Mouse (Mus musculus): ENCODE results near the gene Gm14190.
"Not testable (repeated sequence)": the region's sequence is repeated elsewhere in the genome, so short reads cannot be mapped to it uniquely, and the experiment has no call there.

Gm14190 gene

GRCm38 (mm10) chr11:99690463-99690862, at the start of gene Gm14190:
TSS of gene Gm14190 (minus strand) at chr11:99690740.
- in situ Hi-C loops (cut with MseI, MboI), result no loop called here

GRCm38 (mm10) chr11:99734190-99734589, 43.6 kb upstream of the Gm14190 start, which contains the start of gene Gm14180:
TSS of gene Gm14180 (minus strand) at chr11:99734290.
- in situ Hi-C loops (cut with MseI, MboI), result no loop called here

GRCm38 (mm10) chr11:99724061-99724460, 33.5 kb upstream of the Gm14190 start:
- in situ Hi-C loops (cut with MseI, MboI), result loop anchor here in 1 of 2 experiments (5.0 kb wide), 1 partner anchor 37 kb away; no protein-coding TSS in a partner anchor

GRCm38 (mm10) chr11:99718759-99719158, 28.2 kb upstream of the Gm14190 start:
- in situ Hi-C loops (cut with MseI, MboI), result no loop called here

GRCm38 (mm10) chr11:99685235-99685634, 5.3 kb downstream of the Gm14190 start:
- in situ Hi-C loops (cut with MseI, MboI), result loop anchor here in 1 of 2 experiments (5.0 kb wide), 1 partner anchor 37 kb away; no protein-coding TSS in a partner anchor

GRCm38 (mm10) chr11:99683481-99683880, 7.1 kb downstream of the Gm14190 start:
- in situ Hi-C loops (cut with MseI, MboI), result no loop called here

- in situ Hi-C loops (cut with MseI, MboI), result no loop called here
Measured at GRCm38 (mm10) chr11:99665860-99666259, 24.7 kb downstream of the Gm14190 start, which contains the start of gene Krtap4-6. TSS of gene Krtap4-6 (minus strand) at chr11:99665960.

GRCm38 (mm10) chr11:99662802-99663201, 27.7 kb downstream of the Gm14190 start:
- in situ Hi-C loops (cut with MseI, MboI), result no loop called here

- in situ Hi-C loops (cut with MseI, MboI), result no loop called here
Measured at GRCm38 (mm10) chr11:99659256-99659655, 31.3 kb downstream of the Gm14190 start.

- in situ Hi-C loops (cut with MseI, MboI), result not testable (repeated sequence)
Measured at GRCm38 (mm10) chr11:99658467-99659010, 32.0 kb downstream of the Gm14190 start, which contains the start of gene Gm11563. TSS of gene Gm11563 (minus strand) at chr11:99658960.

- in situ Hi-C loops (cut with MseI, MboI), result no loop called here
Measured at GRCm38 (mm10) chr11:99657051-99657450, 33.5 kb downstream of the Gm14190 start.

- in situ Hi-C loops (cut with MseI, MboI), result no loop called here
Measured at GRCm38 (mm10) chr11:99650136-99650535, 40.4 kb downstream of the Gm14190 start, which contains the start of gene Gm11555. TSS of gene Gm11555 (minus strand) at chr11:99650236.

GRCm38 (mm10) chr11:99646444-99646843, 44.1 kb downstream of the Gm14190 start:
- in situ Hi-C loops (cut with MseI, MboI), result no loop called here

- in situ Hi-C loops (cut with MseI, MboI), result no loop called here
Measured at GRCm38 (mm10) chr11:99644351-99644750, 46.2 kb downstream of the Gm14190 start.

GRCm38 (mm10) chr11:99643635-99644139, 46.9 kb downstream of the Gm14190 start, which contains the start of gene Krtap4-7:
TSS of gene Krtap4-7 (minus strand) at chr11:99644089.
- in situ Hi-C loops (cut with MseI, MboI), result not testable (repeated sequence)

- in situ Hi-C loops (cut with MseI, MboI), result no loop called here
Measured at GRCm38 (mm10) chr11:99640926-99641325, 49.6 kb downstream of the Gm14190 start.
